17 mouse cellular contexts compared by ENCODE assay signal in genomic region chr13:55069719-55070118, GRCm38 (mm10).
"Had no signal": no experiment of that assay in that cellular context is flagged by ENCODE, and none has a peak within 500 bp of the region (broad histone marks: within the 10 kb centered on the region; RNA-seq: fewer than 3 reads in every experiment).

No protein-coding gene starts in this region.

- DNase-seq: kidney, adult 2 months; kidney, postnatal 14 days; retina, postnatal 1 day; thymus, adult 2 months; thymus, postnatal 25 days had no signal

- H3K4me1 ChIP-seq: kidney, embryonic 15.5 days; limb, embryonic 10.5 days; liver, embryonic 15.5 days; megakaryocyte, embryonic 14.5 days; neural tube, embryonic 13.5 days; stomach, embryonic 15.5 days had no signal

- H3K4me2 ChIP-seq: kidney, embryonic 15.5 days; liver, embryonic 11.5 days; liver, embryonic 15.5 days; midbrain, embryonic 11.5 days; neural tube, embryonic 13.5 days; stomach, embryonic 15.5 days had no signal

- H3K9me3 ChIP-seq: kidney, embryonic 15.5 days; limb, embryonic 10.5 days; liver, embryonic 15.5 days; megakaryocyte, embryonic 14.5 days; neural tube, embryonic 13.5 days; stomach, embryonic 15.5 days had no signal

- H3K4me3 ChIP-seq: kidney, embryonic 15.5 days; left cerebral cortex, adult 2 months; limb, embryonic 10.5 days; liver, embryonic 15.5 days; megakaryocyte, embryonic 14.5 days; neural tube, embryonic 13.5 days; stomach, embryonic 15.5 days had no signal

- ATAC-seq: intestine, embryonic 16.5 days; midbrain, embryonic 16.5 days had no signal

- H3K27me3 ChIP-seq: kidney, embryonic 15.5 days; liver, embryonic 15.5 days; megakaryocyte, embryonic 14.5 days; neural tube, embryonic 13.5 days; stomach, embryonic 15.5 days had no signal

- H3K9ac ChIP-seq: kidney, embryonic 15.5 days; liver, embryonic 15.5 days; neural tube, embryonic 13.5 days; stomach, embryonic 15.5 days had no signal

- H3K36me3 ChIP-seq: neural tube, embryonic 13.5 days had no signal

- H3K27ac ChIP-seq: kidney, embryonic 15.5 days; left cerebral cortex, adult 2 months; limb, embryonic 10.5 days; liver, embryonic 15.5 days; macrophage; neural tube, embryonic 13.5 days; stomach, embryonic 15.5 days had no signal
